ENCODE assay signal across 18 mouse cellular contexts in genomic region chr9:65016978-65017827, GRCm38 (mm10). TPM values are rescaled to one million over a fixed set of nuclear protein-coding genes. Genes with fewer than 3 reads are reported as not detected.
DNase-seq lines count a peak whose midpoint lies in the region; ATAC-seq lines count a peak whose summit lies in the region.
"Had no signal": no experiment of that assay in that cellular context is flagged by ENCODE, and none has a peak within 500 bp of the region (broad histone marks: within the 10 kb centered on the region; RNA-seq: fewer than 3 reads in every experiment).

No protein-coding gene starts in this region.

- ATAC-seq in forebrain, embryonic 13.5 days: no peak
- no peak for ATAC-seq in forebrain, embryonic 14.5 days
- no peak for ATAC-seq in liver, embryonic 12.5 days
- ATAC-seq in liver, embryonic 13.5 days (ENCODE audit: low read depth): no peak
- no peak for ATAC-seq in neural tube, embryonic 13.5 days (ENCODE audit: low read depth)
- ATAC-seq: inflammation-experienced regulatory T-cells, adult 6 months had no signal

- H3K4me2 ChIP-seq in forebrain, embryonic 13.5 days: no peak overlapping the region
- no peak overlapping the region for H3K4me2 ChIP-seq in forebrain, embryonic 14.5 days (ENCODE audit: low read length)
- H3K4me2 ChIP-seq in liver, embryonic 12.5 days: 0 out of 2 replicates have a peak overlapping the region, but pooled peaks have one; percentile 93
- no peak overlapping the region for H3K4me2 ChIP-seq in liver, embryonic 13.5 days
- H3K4me2 ChIP-seq in neural tube, embryonic 13.5 days: peak overlapping the region; percentile 11; the same call in 1 of the 2 replicates
- H3K4me2 ChIP-seq: embryonic facial prominence, embryonic 13.5 days; heart, embryonic 15.5 days; lung, embryonic 15.5 days had no signal

- peaks cover 62% of the 10 kb centered on the region for H3K4me1 ChIP-seq in forebrain, embryonic 13.5 days
- H3K4me1 ChIP-seq in forebrain, embryonic 14.5 days (ENCODE audit: control insufficient read depth, insufficient read depth, low read length): peaks cover 44% of the 10 kb centered on the region
- peaks cover 75% of the 10 kb centered on the region for H3K4me1 ChIP-seq in liver, embryonic 12.5 days
- H3K4me1 ChIP-seq in liver, embryonic 13.5 days (replicated peaks): peaks cover 77% of the 10 kb centered on the region
- H3K4me1 ChIP-seq in neural tube, embryonic 13.5 days (replicated peaks): peaks cover 64% of the 10 kb centered on the region

- no peaks in the 10 kb centered on the region for H3K36me3 ChIP-seq in forebrain, embryonic 13.5 days (ENCODE audit: poor library complexity, severe bottlenecking)
- H3K36me3 ChIP-seq in forebrain, embryonic 14.5 days (ENCODE audit: control insufficient read depth, insufficient read depth, low read length): no peaks in the 10 kb centered on the region
- no peaks in the 10 kb centered on the region for H3K36me3 ChIP-seq in liver, embryonic 12.5 days
- H3K36me3 ChIP-seq in liver, embryonic 13.5 days: no peaks in the 10 kb centered on the region
- H3K36me3 ChIP-seq in neural tube, embryonic 13.5 days: no peaks in the 10 kb centered on the region
- H3K36me3 ChIP-seq: embryonic facial prominence, embryonic 13.5 days; heart, embryonic 15.5 days; lung, embryonic 15.5 days had no signal

- H3K4me3 ChIP-seq in forebrain, embryonic 13.5 days: no peak overlapping the region
- H3K4me3 ChIP-seq in forebrain, embryonic 14.5 days (ENCODE audit: low read depth, low read length): no peak overlapping the region
- no peak overlapping the region for H3K4me3 ChIP-seq in liver, embryonic 12.5 days
- no peak overlapping the region for H3K4me3 ChIP-seq in liver, embryonic 13.5 days (replicated peaks)
- no peak overlapping the region for H3K4me3 ChIP-seq in neural tube, embryonic 13.5 days
- H3K4me3 ChIP-seq: embryonic facial prominence, embryonic 13.5 days; heart, embryonic 15.5 days; limb, embryonic 10.5 days; lung, embryonic 15.5 days had no signal

- WGBS in forebrain, embryonic 13.5 days: 77% methylated on average over 16 of the region's 16 CpGs
- 81% methylated on average over 16 of the region's 16 CpGs for WGBS in forebrain, embryonic 14.5 days
- WGBS in liver, embryonic 12.5 days (ENCODE audit: insufficient replicate concordance): 78% methylated on average over 16 of the region's 16 CpGs
- 73% methylated on average over 16 of the region's 16 CpGs for WGBS in liver, embryonic 13.5 days (ENCODE audit: insufficient replicate concordance)
- WGBS in neural tube, embryonic 13.5 days: 73% methylated on average over 16 of the region's 16 CpGs

- H3K27me3 ChIP-seq in forebrain, embryonic 13.5 days: no peaks in the 10 kb centered on the region
- no peaks in the 10 kb centered on the region for H3K27me3 ChIP-seq in forebrain, embryonic 14.5 days (replicated peaks; ENCODE audit: control insufficient read depth, insufficient read depth, low read length)
- no peaks in the 10 kb centered on the region for H3K27me3 ChIP-seq in liver, embryonic 12.5 days (replicated peaks)
- H3K27me3 ChIP-seq in liver, embryonic 13.5 days: no peaks in the 10 kb centered on the region
- no peaks in the 10 kb centered on the region for H3K27me3 ChIP-seq in neural tube, embryonic 13.5 days
- H3K27me3 ChIP-seq: embryonic facial prominence, embryonic 13.5 days; heart, embryonic 15.5 days; lung, embryonic 15.5 days had no signal

- peak overlapping the region; percentile 15; the same call in 1 of the 2 replicates for H3K27ac ChIP-seq in forebrain, embryonic 13.5 days
- H3K27ac ChIP-seq in forebrain, embryonic 14.5 days (ENCODE audit: low read depth, low read length): no peak overlapping the region
- peak overlapping the region; percentile 81; the same call in 1 of the 2 replicates for H3K27ac ChIP-seq in liver, embryonic 12.5 days
- peak overlapping the region; percentile 81 for H3K27ac ChIP-seq in liver, embryonic 13.5 days
- H3K27ac ChIP-seq in neural tube, embryonic 13.5 days (replicated peaks): peak overlapping the region; percentile 69
- H3K27ac ChIP-seq: embryonic facial prominence, embryonic 13.5 days; heart, embryonic 15.5 days; kidney, postnatal 0 days; lung, embryonic 15.5 days had no signal

- H3K9me3 ChIP-seq in forebrain, embryonic 13.5 days (replicated peaks): no peaks in the 10 kb centered on the region
- H3K9me3 ChIP-seq in forebrain, embryonic 14.5 days (replicated peaks; ENCODE audit: control insufficient read depth, low read length): no peaks in the 10 kb centered on the region
- no peaks in the 10 kb centered on the region for H3K9me3 ChIP-seq in liver, embryonic 12.5 days (replicated peaks)
- H3K9me3 ChIP-seq in liver, embryonic 13.5 days (replicated peaks): no peaks in the 10 kb centered on the region
- H3K9me3 ChIP-seq in neural tube, embryonic 13.5 days: no peaks in the 10 kb centered on the region
- H3K9me3 ChIP-seq: embryonic facial prominence, embryonic 13.5 days; heart, embryonic 15.5 days; limb, embryonic 10.5 days; lung, embryonic 15.5 days had no signal

- H3K9ac ChIP-seq in forebrain, embryonic 13.5 days: 0 out of 2 replicates have a peak overlapping the region, but pooled peaks have one; percentile 36
- no peak overlapping the region; the same call in 1 of the 2 replicates for H3K9ac ChIP-seq in forebrain, embryonic 14.5 days (ENCODE audit: low read length)
- no peak overlapping the region for H3K9ac ChIP-seq in liver, embryonic 12.5 days
- H3K9ac ChIP-seq in liver, embryonic 13.5 days: no peak overlapping the region
- H3K9ac ChIP-seq in neural tube, embryonic 13.5 days: peak overlapping the region; percentile 46
- H3K9ac ChIP-seq: embryonic facial prominence, embryonic 13.5 days; heart, embryonic 15.5 days; lung, embryonic 15.5 days had no signal

- no peak for DNase-seq in forebrain, embryonic 14.5 days (ENCODE audit: low spot score)
- DNase-seq in liver: no peak
- DNase-seq in liver, embryonic 13.5 days: no peak
- no peak for DNase-seq in cerebellum, adult 11 months
- DNase-seq in adrenal gland, postnatal 25 days: no peak
- DNase-seq: cerebellum, postnatal 25 days; gastrocnemius, postnatal 25 days; layer of hippocampus, adult 9-11 months; right cerebral cortex, adult 18-20 months had no signal

RNA-seq across cellular contexts. Expression of gene Hacd3, which starts 4.3 kb away (rescaled TPM):
- polyA plus RNA-seq in forebrain, embryonic 13.5 days (2015; fragmentation: Nextera tagmentation; extraction: Ambion mirVana): 151 and 159 TPM in 2 replicates
- 67.4 and 86.3 TPM in 2 replicates for polyA plus RNA-seq in forebrain, embryonic 14.5 days (2014; fragmentation: Nextera tagmentation; extraction: Ambion mirVana)
- polyA plus RNA-seq in liver, embryonic 12.5 days (2016; fragmentation: Nextera tagmentation; extraction: Ambion mirVana): 68.3 and 71.9 TPM in 2 replicates
- 55.7 and 69.5 TPM in 2 replicates for polyA plus RNA-seq in liver, embryonic 13.5 days (2015; fragmentation: Nextera tagmentation; extraction: Ambion mirVana)
- polyA plus RNA-seq in neural tube, embryonic 13.5 days (2015; fragmentation: Nextera tagmentation; extraction: Ambion mirVana): 203 and 214 TPM in 2 replicates
- total RNA-seq in adrenal gland, postnatal 25 days (2021): 290 and 361 TPM in 2 replicates

RNA-seq across cellular contexts. Expression of gene Dpp8, which starts 15.0 kb away (rescaled TPM):
- polyA plus RNA-seq in forebrain, embryonic 13.5 days (2015; fragmentation: Nextera tagmentation; extraction: Ambion mirVana): 34.9 and 41.2 TPM in 2 replicates
- polyA plus RNA-seq in forebrain, embryonic 14.5 days (2014; fragmentation: Nextera tagmentation; extraction: Ambion mirVana): 36.3 and 37.3 TPM in 2 replicates
- polyA plus RNA-seq in liver, embryonic 12.5 days (2016; fragmentation: Nextera tagmentation; extraction: Ambion mirVana): 31.4 and 32.8 TPM in 2 replicates
- 16.3 and 21.2 TPM in 2 replicates for polyA plus RNA-seq in liver, embryonic 13.5 days (2015; fragmentation: Nextera tagmentation; extraction: Ambion mirVana)
- polyA plus RNA-seq in neural tube, embryonic 13.5 days (2015; fragmentation: Nextera tagmentation; extraction: Ambion mirVana): 37.4 and 39.3 TPM in 2 replicates
- total RNA-seq in adrenal gland, postnatal 25 days (2021): 93.5 and 97.9 TPM in 2 replicates

RNA-seq across cellular contexts. Expression of gene Ints14, which starts 56.5 kb away (rescaled TPM):
- 50.4 and 57.4 TPM in 2 replicates for polyA plus RNA-seq in forebrain, embryonic 13.5 days (2015; fragmentation: Nextera tagmentation; extraction: Ambion mirVana)
- 49.0 and 49.8 TPM in 2 replicates for polyA plus RNA-seq in forebrain, embryonic 14.5 days (2014; fragmentation: Nextera tagmentation; extraction: Ambion mirVana)
- polyA plus RNA-seq in liver, embryonic 12.5 days (2016; fragmentation: Nextera tagmentation; extraction: Ambion mirVana): 38.9 and 42.5 TPM in 2 replicates
- 29.9 and 34.9 TPM in 2 replicates for polyA plus RNA-seq in liver, embryonic 13.5 days (2015; fragmentation: Nextera tagmentation; extraction: Ambion mirVana)
- 41.4 and 41.6 TPM in 2 replicates for polyA plus RNA-seq in neural tube, embryonic 13.5 days (2015; fragmentation: Nextera tagmentation; extraction: Ambion mirVana)
- 29.8 and 33.7 TPM in 2 replicates for total RNA-seq in adrenal gland, postnatal 25 days (2021)

Comparison
In these comparisons a context has a peak if more than half of its experiments do, and no peak if none do; other contexts are left out.
1. H3K4me2 ChIP-seq: peak in liver, embryonic 12.5 days (single experiment) and neural tube, embryonic 13.5 days (single experiment); none in forebrain, embryonic 13.5 days (single experiment), forebrain, embryonic 14.5 days (single experiment) and liver, embryonic 13.5 days (single experiment).
2. H3K9ac ChIP-seq: peak in forebrain, embryonic 13.5 days (single experiment) and neural tube, embryonic 13.5 days (single experiment); none in forebrain, embryonic 14.5 days (single experiment), liver, embryonic 12.5 days (single experiment) and liver, embryonic 13.5 days (single experiment).